Mouse (Mus musculus): Measurements from ENCODE around the gene Fam168a.

The Fam168a gene

DNA sequence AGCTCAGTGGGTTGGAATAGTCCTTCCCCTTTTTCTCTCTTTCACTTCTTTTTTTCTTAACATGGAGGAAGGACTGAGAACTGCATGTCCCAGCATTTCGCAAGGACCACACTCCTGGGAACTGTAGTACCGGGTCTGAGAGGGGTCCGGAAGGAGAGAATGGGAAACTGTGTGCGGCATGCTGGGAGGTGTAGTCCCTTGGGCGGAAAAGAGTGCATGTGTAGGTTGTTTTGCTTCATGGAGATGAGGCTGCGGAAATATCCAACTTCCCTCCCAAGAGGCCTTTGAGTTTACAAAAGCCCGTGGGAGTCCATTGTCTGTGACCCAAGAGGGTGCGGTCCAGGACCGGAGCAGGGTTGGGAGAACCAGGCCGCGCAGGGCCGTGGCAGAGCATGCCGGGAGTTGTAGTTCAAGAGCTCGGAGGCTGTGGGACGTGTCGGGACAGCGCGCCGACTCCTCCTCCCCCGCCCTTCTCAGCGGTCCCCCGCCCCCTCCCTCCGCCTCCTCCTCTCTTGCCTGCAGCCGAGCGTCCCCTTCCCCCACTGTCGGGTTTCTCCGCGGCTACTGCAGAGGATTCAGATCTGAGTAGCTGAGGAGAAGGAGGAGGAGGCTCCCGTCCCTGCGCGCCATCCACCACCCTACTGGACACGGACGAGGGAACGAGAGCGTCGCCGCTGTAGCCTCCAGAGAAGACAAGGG lies at the start of gene Fam168a:
Fam168a (plus strand) TSS at position 493 of the 699 bp plus-strand sequence.
- peak; percentile 90 for DNase-seq (ENCODE audit: low read depth, low spot score)

DNA sequence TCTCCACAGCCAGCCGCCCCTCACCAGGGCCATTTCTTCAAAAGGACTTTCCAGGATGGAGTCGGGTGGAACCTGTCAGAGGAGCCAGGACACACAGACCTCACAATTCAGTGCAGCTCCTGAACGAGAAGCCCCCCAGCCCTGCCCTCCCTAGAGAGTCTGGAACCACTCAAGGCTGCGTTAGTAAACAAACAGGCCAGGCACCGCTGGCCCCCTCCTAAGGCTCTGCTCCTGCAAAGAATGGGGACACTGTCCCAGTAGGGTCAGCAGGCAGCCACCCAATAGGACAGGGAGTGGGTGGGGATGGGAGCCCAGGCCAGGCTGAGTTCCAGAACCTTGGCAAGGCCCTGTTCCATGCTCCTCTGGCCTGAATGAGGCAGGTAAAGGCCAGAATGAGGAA lies 49.7 kb upstream of the Fam168a start:
- DNase-seq (ENCODE audit: low read depth, low spot score), result no peak

DNA sequence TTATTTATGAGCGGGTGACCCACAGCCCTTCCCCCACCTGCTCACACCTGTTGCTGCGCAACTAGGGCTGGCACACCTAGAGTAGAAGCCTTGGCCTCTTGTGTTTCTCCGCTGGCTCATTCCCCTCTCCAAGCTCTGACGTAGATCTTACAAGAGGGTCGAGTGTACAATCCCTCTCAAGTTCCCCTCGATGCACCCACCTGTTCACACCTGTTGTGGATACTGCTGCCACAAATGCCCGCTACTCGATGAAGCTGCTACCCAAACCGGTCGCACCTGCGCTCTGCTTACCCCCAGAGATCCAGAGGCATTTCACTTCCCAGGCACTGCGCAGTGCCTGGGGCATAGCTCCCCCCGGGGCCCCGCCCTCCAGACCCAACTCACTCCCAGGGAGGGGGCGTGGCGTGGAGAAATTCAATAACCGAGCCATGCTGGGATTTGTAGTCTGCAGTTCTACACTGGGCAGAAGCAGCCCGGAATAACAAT lies 48.3 kb upstream of the Fam168a start:
- peak; percentile 19 for DNase-seq (ENCODE audit: low read depth, low spot score)

GRCm38 (mm10) chr7:100661264-100661663 lies 45.2 kb upstream of the Fam168a start:
- no peak for DNase-seq (ENCODE audit: low read depth, low spot score)

GRCm38 (mm10) chr7:100662231-100662630 lies 44.2 kb upstream of the Fam168a start, which contains the start of gene Plekhb1:
Gene Plekhb1 (minus strand): TSS chr7:100662414.
- DNase-seq (ENCODE audit: low read depth, low spot score), result no peak

- DNase-seq (ENCODE audit: low read depth, low spot score), result peak; percentile 87
These were observed 43.2 kb upstream of the Fam168a start for GRCm38 (mm10) chr7:100663190-100663589.

- no peak for DNase-seq (ENCODE audit: low read depth, low spot score)
These were observed 42.6 kb upstream of the Fam168a start for GRCm38 (mm10) chr7:100663729-100664304.

DNA sequence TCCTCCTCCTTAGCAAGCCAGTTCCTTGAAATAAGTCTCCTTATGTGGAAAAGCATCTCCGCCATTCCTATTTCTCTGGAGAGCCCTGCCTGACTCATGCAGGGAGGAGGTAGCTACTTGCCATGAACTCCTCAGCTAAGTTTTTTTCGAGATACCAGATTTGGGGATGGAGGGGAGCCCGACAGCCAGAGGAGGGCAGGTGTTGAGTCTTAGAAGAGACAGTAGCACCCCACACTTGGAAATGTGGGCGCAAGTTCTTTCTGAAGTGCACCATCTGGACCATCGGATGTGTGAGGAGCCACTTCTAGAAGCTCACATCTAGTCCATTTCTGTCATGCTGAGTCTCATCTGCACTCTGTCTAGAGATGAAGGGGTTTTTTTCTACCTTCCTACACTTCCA lies 35.8 kb upstream of the Fam168a start:
- DNase-seq (ENCODE audit: low read depth, low spot score), result no peak

DNA sequence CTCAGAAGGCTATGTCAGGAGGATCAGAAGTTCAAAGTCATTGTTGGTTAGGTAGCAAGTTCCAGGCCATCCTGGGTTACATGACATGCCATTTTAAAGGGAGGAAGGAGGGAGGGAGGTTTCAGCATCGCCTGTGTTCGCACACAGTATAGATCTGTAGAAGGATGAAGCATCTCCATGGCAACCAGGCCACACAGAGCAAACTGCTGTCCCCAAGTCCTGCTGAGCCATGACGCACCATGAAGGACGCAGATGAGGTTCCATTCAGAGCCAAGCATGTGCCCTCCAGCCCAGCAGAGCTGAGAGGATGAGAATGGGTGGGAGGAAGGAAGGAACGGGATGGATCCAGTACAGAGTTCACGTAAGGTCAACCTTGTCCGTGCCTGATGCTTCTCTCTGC lies 33.0 kb upstream of the Fam168a start:
- no peak for DNase-seq (ENCODE audit: low read depth, low spot score)

DNA sequence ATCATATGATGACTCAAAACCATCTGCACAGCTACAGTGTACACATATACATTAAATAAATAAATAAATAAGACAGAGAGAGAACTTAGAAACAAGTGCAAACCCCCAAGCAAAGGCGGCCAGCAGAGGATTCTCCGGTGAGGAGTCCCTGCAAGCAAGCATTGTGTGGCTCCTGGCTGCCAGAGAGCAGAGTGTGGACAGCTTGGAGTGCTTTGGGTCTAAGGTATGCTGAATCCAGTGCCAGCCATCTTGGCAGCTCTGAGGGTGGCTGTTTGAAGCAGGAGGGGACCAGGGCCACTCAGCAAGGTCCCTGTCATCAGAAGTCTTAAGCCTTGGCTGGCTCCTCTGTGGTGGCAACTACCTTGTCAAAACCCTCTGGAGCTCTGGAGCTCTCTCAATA lies 31.5 kb upstream of the Fam168a start:
- DNase-seq (ENCODE audit: low read depth, low spot score), result no peak

- DNase-seq (ENCODE audit: low read depth, low spot score), result no peak
These were observed 28.4 kb upstream of the Fam168a start for GRCm38 (mm10) chr7:100678052-100678451.

- DNase-seq (ENCODE audit: low read depth, low spot score), result no peak
These were observed 27.2 kb upstream of the Fam168a start for GRCm38 (mm10) chr7:100678948-100679880.

DNA sequence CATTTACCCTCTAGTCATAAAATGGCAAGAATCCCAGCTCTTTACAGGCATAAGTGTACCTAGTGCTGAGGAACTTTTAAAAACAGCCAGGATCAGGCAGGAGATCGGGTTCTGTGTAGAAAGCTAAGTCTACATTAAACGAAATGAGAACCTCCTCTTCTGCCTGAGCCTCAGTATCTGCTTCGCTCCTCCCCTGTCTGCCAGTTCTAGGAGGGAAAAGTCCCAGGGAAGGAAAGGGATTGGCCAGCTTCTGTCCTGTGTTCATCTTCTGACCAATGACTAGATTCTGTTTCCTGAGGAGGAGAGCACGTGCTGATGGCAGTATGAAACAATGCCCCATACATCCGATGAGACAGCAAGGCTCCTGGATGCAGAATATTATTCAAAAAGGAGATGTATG lies 25.3 kb upstream of the Fam168a start:
- DNase-seq (ENCODE audit: low read depth, low spot score), result no peak

GRCm38 (mm10) chr7:100683241-100683640 lies 23.2 kb upstream of the Fam168a start:
- DNase-seq (ENCODE audit: low read depth, low spot score), result no peak

DNA sequence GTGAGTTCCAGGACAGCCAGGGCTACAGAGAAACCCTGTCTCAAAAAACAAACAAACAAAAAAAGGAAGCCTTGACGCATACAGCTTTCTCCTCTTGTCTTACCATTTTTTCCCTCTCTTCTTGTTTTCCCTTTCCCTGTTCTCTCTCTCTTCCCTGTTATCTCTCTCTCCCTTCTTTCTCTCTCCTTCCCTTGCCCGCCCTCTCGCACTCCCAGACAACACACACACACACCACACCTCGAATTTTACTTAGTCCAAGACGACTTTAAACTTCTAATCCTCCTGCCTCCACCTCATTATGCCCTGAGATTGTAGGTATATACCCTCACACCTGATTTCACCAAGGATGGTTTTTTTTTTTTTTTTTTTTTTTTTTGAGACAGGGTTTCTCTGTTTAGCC lies 22.4 kb upstream of the Fam168a start:
- no peak for DNase-seq (ENCODE audit: low read depth, low spot score)

GRCm38 (mm10) chr7:100684538-100684937 lies 21.9 kb upstream of the Fam168a start:
- DNase-seq (ENCODE audit: low read depth, low spot score), result peak; percentile 60

DNA sequence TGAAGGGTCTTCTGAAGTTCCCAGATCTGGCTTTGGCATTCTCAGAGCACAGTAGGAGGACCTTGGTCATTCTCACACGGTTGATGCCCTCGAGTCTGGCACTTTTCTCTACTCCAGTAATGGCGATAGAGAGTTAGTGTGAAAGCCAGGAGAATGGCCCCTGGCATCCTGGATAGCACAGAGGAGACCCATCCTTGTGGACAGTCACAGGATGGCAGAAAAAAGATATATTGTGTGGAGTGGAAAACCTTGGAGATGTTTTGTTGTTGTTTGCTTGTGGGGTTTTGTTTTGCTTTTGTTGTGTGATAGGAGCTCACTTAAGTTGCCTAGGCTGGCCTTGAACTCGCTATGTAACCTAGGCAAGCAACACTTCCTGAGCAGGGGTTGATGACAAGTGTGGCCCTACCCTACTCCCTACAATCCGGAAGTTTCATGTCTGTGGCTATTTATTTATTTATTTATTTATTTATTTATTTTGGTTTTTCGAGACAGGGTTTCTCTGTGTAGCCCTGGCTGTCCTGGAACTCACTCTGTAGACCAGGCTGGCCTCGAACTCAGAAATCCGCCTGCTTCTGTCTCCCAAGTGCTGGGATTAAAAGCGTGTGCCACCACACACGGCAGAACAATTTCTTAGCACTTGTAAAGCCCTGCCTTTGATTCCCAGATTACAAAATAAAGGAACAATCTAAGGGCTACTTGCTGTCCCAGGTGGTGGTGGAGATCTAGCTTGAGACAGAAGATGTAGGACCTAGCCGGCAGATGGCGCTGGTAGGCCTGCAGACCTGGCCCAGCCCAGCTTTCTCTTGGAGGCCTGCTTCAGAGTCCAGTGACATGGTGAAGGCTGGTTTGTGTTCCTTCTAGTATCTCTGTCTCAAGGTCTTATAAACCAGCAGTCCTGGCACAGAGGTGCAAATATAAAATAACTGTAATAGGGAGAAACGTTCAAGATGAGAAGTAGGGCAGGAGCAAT lies 21.1 kb upstream of the Fam168a start:
- peak; percentile 71 for DNase-seq (ENCODE audit: low read depth, low spot score)

- DNase-seq (ENCODE audit: low read depth, low spot score), result no peak
These were observed 18.0 kb upstream of the Fam168a start for GRCm38 (mm10) chr7:100688471-100688870.

DNA sequence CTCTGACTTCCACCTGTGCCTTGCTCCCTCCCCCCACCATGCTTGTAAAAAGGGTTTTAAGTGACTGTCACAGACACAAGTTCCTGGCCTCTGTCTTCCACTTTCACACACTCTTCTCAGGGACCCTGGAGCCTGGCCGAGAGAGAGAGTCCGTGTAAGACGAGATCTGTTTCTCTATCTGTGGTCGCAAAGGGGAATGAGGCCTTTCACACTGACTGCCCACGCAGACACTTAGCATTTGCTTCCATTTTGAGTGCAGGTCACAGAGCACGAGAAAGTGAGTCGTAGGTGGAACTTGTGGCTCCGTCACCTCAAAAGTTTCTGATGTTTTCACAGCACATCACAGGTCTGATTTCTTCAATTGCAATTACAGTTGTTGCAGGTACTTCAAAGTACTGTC lies 13.2 kb upstream of the Fam168a start:
- no peak for DNase-seq (ENCODE audit: low read depth, low spot score)

- no peak for DNase-seq (ENCODE audit: low read depth, low spot score)
These were observed 6.4 kb upstream of the Fam168a start for GRCm38 (mm10) chr7:100699771-100700770.

All from embryo, embryonic 11.5 days (tissue).